Mouse (Mus musculus) neural tube, embryonic 14.5 days (tissue): Measurements from ENCODE around the gene Ascl3. TPM values are rescaled to one million over a fixed set of nuclear protein-coding genes. Genes with fewer than 3 reads are reported as not detected.

Experiments
- ATAC-seq: fragments of 200-750 bp; cut with Nextera tagmentation; 2 replicates; pipeline ENCODE4 v1.8.0; 2017; ENCODE audit warnings: low read depth, mild to moderate bottlenecking, moderate TSS enrichment, moderate library complexity
- H3K27ac ChIP-seq: fragments of 300-500 bp; sonication (generic); 2 replicates; pipeline ENCODE4 v1.5.1; 2014; ENCODE audit warnings: low read depth, mild to moderate bottlenecking, control low read depth, low read length, moderate library complexity, mixed read lengths
- H3K27me3 ChIP-seq: fragments of 300-500 bp; sonication (generic); 2 replicates; pipeline ENCODE4 v1.6.1; 2014; ENCODE audit warnings: low read length; ENCODE audit not compliant: control insufficient read depth, insufficient read depth
- H3K36me3 ChIP-seq: fragments of 300-500 bp; sonication (generic); 2 replicates; pipeline ENCODE4 v1.6.1; 2014; ENCODE audit warnings: low read length, mixed read lengths; ENCODE audit not compliant: control insufficient read depth, insufficient read depth
- H3K4me1 ChIP-seq: fragments of 300-500 bp; sonication (generic); 2 replicates; pipeline ENCODE4 v1.6.1; 2014; ENCODE audit warnings: low read length; ENCODE audit not compliant: control insufficient read depth, insufficient read depth
- H3K4me2 ChIP-seq: fragments of 300-500 bp; sonication (generic); 2 replicates; pipeline ENCODE4 v1.6.1; 2014; ENCODE audit warnings: mild to moderate bottlenecking, low read depth, low read length, control low read depth
- H3K4me3 ChIP-seq: fragments of 300-500 bp; sonication (generic); 2 replicates; pipeline ENCODE4 v1.5.1; 2014; ENCODE audit warnings: low read depth, low read length, control low read depth, mixed read lengths
- H3K9ac ChIP-seq: fragments of 300-500 bp; sonication (generic); replicated peaks from 2 replicates; pipeline ENCODE4 v1.6.1; 2014; ENCODE audit warnings: low read depth, mild to moderate bottlenecking, control low read depth, low read length, mixed read lengths
- H3K9me3 ChIP-seq: fragments of 300-500 bp; sonication (generic); 2 replicates; pipeline ENCODE4 v1.6.1; 2016; ENCODE audit warnings: low read length; ENCODE audit not compliant: control insufficient read depth
- WGBS: fragments of 180-500 bp; shearing (Covaris S2); extraction: QIAGEN DNeasy Blood & Tissue Kit; methylation state at CpG from one replicate; pipeline ENCODE4 v1.1.7; 2014; 5-methylcytosine and 5-hydroxymethylcytosine counted together
- polyA plus RNA-seq: library from polyadenylated mRNA; unstranded; fragments of >200 nt; fragmentation: Nextera tagmentation; extraction: Ambion mirVana; gene quantifications from 2 replicates; pipeline ENCODE4 v1.2.1, GENCODE M21; 2014

The Ascl3 gene
- polyA plus RNA-seq, 1 experiment from 2014 or later, result 0.42 TPM

DNA sequence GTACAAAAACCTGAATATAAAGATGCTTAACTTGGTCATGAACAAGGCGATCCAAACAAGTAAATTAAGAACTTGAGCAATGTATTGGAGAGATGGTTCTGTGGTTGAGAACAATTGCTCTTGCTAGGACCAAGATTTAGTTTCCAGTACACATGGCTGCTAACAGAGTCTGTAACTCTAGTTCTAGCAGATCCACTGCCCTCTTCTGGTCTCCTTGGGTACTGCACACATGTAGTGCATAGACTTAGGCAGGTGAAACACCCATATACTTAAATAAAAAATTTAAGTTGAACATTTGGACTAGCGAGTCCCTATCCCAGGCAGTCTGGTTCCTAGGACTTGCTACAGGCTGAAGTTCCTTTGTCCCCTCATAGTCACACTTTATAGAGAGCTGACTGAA lies 8.9 kb downstream of the Ascl3 start:
- no peaks in the 10 kb centered on the region for H3K4me1 ChIP-seq
- no peak for ATAC-seq
- 99% methylated on average over 2 of the region's 2 CpGs for WGBS
- no peak overlapping the region for H3K27ac ChIP-seq
- no peak overlapping the region for H3K4me3 ChIP-seq
- no peaks in the 10 kb centered on the region for H3K27me3 ChIP-seq
- H3K9me3 ChIP-seq, result no peaks in the 10 kb centered on the region
- H3K9ac ChIP-seq, result no peak overlapping the region
- H3K36me3 ChIP-seq, result no peaks in the 10 kb centered on the region
- no peak overlapping the region for H3K4me2 ChIP-seq

DNA sequence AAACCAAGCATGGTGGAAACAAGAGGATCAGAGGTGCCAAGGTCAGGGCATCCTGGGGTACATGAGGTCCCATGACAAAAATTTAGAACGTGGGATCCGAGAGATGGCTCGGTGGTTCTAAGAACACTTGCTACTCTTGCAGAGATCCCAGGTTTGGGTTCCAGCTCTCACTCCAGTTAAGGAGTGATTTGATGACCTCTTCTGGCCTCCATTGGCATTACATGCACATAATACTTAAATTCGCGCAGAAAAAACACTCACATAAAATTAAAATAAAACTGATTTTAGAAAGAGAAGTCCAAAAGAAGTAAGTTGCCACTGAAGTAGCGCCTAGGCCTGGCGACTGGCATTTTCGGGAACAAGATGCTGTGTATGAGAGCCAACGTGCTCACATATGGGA lies 12.2 kb downstream of the Ascl3 start:
- no peak for ATAC-seq

DNA sequence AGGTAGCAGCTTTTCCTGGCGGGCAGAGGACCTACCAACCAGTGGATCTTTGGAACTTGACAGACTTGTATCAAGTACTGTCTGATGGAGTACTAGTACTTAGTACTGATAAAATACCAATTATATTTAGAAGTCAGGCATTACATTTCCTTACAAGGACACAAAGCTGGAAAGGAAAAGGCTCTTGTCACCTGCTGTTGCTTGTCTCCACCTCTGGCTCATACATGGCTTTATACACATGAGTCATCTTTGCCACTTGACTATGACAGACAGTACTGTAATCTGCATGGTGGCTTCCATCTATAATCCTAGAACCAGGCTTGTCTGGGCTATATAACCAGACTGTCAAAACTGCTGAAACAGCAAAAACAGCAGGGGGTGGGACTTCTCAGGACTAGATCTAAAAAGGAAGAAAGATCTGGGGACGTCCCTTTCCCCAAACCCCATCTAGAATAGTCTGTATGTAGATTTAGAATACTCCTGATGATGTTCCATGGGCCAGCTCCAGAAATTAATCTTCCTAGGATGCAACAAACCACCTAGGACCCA lies 18.0 kb downstream of the Ascl3 start:
- Histone ChIP-seq H3K4me1 (no peaks in the 10 kb centered on the region), H3K27me3 (no peaks in the 10 kb centered on the region), H3K4me2 (no peak overlapping the region), H3K4me3 (no peak overlapping the region), H3K27ac (no peak overlapping the region), H3K9ac (no peak overlapping the region), H3K36me3 (no peaks in the 10 kb centered on the region; the same call in 1 of the 2 replicates), H3K9me3 (no peaks in the 10 kb centered on the region)
- 83% methylated on average over 2 of the region's 2 CpGs for WGBS
- ATAC-seq, result no peak

More for the DNA sequence above, 12.2 kb downstream of the Ascl3 start:
- 76% methylated on average over 9 of the region's 9 CpGs for whole genome bisulfite sequencing
- H3K27ac ChIP-seq, result no peak overlapping the region
- H3K9ac ChIP-seq, result no peak overlapping the region
- no peaks in the 10 kb centered on the region for H3K9me3 ChIP-seq
- no peaks in the 10 kb centered on the region for H3K4me1 ChIP-seq
- no peak overlapping the region for H3K4me3 ChIP-seq
- no peak overlapping the region for H3K4me2 ChIP-seq
- no peaks in the 10 kb centered on the region for H3K36me3 ChIP-seq
- H3K27me3 ChIP-seq, result no peaks in the 10 kb centered on the region

DNA sequence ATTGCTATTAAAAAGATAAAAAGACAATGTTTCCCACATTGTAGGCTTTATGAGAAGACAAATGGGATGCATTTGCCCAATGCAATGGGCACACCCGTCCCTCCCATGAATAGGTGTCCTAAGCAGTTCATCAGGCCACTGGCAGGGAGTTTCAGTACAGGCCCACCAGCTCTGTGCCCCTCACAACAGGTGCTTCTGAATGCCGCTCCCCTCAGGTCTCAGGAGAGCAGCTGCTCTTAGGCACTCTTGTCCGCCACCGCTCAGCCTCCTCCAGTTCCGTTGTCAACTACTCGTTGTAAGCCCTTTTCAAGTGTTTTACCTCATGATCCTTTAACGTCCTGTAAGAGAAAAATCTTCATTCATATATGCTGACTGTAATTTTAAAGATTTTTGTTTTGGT lies 19.3 kb downstream of the Ascl3 start:
- Histone ChIP-seq H3K4me1 (no peaks in the 10 kb centered on the region), H3K27ac (no peak overlapping the region), H3K4me3 (no peak overlapping the region), H3K36me3 (no peaks in the 10 kb centered on the region; the same call in 1 of the 2 replicates), H3K9me3 (no peaks in the 10 kb centered on the region), H3K27me3 (no peaks in the 10 kb centered on the region), H3K4me2 (no peak overlapping the region), H3K9ac (no peak overlapping the region)
- WGBS, result 84% methylated on average over 7 of the region's 7 CpGs
- no peak for ATAC-seq

DNA sequence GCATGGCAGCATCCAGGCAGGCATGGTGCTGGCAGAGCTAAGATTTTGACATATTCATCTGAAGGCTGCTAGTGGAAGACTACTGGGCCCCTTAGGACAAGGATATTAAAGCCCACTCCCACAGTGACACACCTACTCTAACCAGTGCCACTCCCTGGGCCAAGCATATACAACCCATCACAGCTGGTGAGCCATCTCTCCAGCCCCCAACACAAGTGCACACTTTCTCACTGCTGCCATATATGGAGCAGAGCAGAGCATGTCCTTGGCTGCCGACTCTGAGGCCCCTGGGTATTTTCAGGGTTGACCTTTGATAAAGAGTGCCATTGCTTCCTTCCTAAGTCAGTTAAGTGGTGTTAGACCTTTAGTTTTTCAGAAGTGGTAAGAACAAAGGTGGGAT lies 21.5 kb downstream of the Ascl3 start:
- Histone ChIP-seq H3K4me1 (no peaks in the 10 kb centered on the region), H3K4me2 (no peak overlapping the region), H3K27me3 (no peaks in the 10 kb centered on the region), H3K9ac (no peak overlapping the region), H3K36me3 (no peaks in the 10 kb centered on the region; the same call in 1 of the 2 replicates), H3K27ac (no peak overlapping the region), H3K9me3 (no peaks in the 10 kb centered on the region), H3K4me3 (no peak overlapping the region)
- ATAC-seq, result no peak
- 76% methylated on average over 1 of the region's 1 CpGs for whole genome bisulfite sequencing

DNA sequence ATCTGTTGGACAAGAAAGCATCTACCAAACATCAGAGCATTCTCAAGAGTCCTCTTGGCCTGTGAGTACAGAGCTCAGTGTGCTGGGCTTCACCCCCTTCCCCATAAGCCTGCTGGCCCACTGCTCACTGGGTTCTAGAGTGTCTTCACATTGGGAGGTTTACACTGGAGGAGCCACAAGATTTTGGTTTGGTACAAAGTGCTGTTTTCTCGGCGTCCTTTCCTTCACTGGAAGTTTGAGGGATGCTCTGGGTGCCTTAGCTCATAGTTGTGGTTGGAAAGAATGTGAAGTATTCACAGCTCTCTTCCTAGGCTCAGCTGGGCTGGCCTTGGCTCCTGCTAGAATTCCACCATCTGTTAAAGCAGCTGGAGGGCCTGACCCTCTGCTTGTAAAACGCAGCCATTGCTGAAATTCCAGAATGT lies 22.6 kb downstream of the Ascl3 start:
- Histone ChIP-seq H3K4me2 (no peak overlapping the region), H3K4me3 (no peak overlapping the region), H3K9me3 (no peaks in the 10 kb centered on the region), H3K9ac (no peak overlapping the region), H3K27ac (no peak overlapping the region), H3K36me3 (no peaks in the 10 kb centered on the region; the same call in 1 of the 2 replicates), H3K27me3 (no peaks in the 10 kb centered on the region), H3K4me1 (no peaks in the 10 kb centered on the region)
- no peak for ATAC-seq
- 72% methylated on average over 3 of the region's 3 CpGs for WGBS

DNA sequence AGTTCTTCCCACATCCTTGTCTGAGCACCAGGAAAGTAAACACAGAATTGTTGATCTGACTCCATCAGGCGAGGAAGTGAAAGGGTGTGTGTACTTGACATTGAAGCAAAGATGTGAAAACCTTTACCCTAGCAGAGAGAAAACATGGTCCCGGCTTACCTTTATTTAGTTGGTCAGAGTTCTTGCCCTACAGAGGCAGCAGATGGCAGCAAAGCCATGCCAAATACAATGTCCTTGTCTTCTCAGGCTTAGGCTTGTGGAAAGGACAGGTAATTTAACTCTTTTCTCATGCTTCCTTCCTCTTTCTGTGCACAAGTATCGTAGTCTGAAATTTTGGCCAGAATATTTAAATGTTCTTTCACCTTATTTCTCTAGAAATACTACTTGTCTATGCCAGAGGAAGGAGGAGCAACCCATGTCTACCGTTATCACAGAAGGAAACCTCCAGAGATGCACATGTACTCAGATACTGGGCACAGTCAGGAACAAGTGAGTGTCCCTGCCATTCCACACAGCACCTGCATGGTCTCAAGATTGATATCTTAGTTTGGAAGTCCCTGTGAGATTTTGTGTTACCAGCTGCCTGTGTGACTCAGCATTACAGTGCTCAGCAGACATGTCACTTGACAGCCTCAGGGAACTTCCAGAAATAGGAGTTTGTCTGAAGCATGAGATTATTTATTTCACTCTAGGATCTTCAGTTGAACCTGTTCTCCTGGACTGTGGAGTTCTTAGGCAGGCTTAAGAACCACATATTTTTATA lies 24.3 kb downstream of the Ascl3 start:
- H3K4me1 ChIP-seq, result no peaks in the 10 kb centered on the region
- no peak overlapping the region for H3K4me2 ChIP-seq
- no peaks in the 10 kb centered on the region for H3K9me3 ChIP-seq
- H3K36me3 ChIP-seq, result no peaks in the 10 kb centered on the region
- H3K27me3 ChIP-seq, result no peaks in the 10 kb centered on the region
- H3K4me3 ChIP-seq, result no peak overlapping the region
- H3K9ac ChIP-seq, result no peak overlapping the region
- no peak for ATAC-seq
- 59% methylated on average over 4 of the region's 4 CpGs for WGBS
- no peak overlapping the region for H3K27ac ChIP-seq

DNA sequence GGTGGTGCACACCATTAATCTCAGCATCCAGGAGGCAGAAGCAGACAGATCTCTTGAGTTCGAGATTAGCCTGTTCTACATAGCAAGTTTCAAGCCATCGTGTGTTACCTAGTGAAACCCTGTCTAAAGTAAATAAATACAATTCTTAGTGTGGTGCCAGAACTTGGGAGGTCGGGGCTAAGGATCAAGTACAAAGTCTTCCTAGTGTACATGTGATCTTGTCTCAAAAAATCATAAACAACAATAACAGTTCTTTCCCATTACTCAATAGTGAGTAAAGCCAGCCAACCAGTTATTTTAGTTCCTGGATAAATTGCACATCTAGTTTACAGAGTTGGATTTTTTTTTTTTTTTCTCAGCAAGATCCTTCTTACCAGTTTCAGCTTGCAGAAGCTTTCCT lies 27.1 kb downstream of the Ascl3 start:
- no peaks in the 10 kb centered on the region for H3K4me1 ChIP-seq
- no peaks in the 10 kb centered on the region for H3K36me3 ChIP-seq
- H3K4me2 ChIP-seq, result peak overlapping the region; percentile 62
- peak overlapping the region; percentile 67 for H3K4me3 ChIP-seq
- H3K27ac ChIP-seq, result no peak overlapping the region
- H3K9me3 ChIP-seq, result no peaks in the 10 kb centered on the region
- 65% methylated on average over 3 of the region's 3 CpGs for WGBS
- no peaks in the 10 kb centered on the region for H3K27me3 ChIP-seq
- no peak overlapping the region for H3K9ac ChIP-seq
- ATAC-seq, result no peak

DNA sequence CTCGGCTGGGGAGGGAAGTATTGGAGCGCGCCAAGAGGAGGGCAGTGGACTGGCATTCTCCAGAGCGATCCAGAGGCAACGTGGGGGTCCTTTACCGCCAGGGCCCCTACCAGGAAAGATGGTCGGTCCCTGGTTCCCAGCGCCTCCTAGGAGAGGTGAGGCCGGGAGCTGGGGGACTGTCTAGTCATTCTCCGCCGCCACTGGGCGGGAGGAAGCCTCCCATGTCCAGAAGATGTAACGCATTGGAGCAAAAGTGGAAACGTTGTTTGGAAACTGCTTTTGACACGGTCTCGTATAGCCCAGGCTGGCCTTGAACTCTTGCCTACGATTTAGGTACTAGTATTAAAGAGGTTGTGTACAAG lies 27.5 kb downstream of the Ascl3 start:
- no peaks in the 10 kb centered on the region for H3K9me3 ChIP-seq
- no peak; the same call in 1 of the 2 replicates for ATAC-seq
- H3K4me3 ChIP-seq, result peak overlapping the region; percentile 67
- peak overlapping the region; percentile 35 for H3K9ac ChIP-seq
- H3K36me3 ChIP-seq, result no peaks in the 10 kb centered on the region
- no peaks in the 10 kb centered on the region for H3K27me3 ChIP-seq
- H3K27ac ChIP-seq, result no peak overlapping the region
- WGBS, result 2% methylated on average over 17 of the region's 17 CpGs
- H3K4me1 ChIP-seq, result no peaks in the 10 kb centered on the region
- peak overlapping the region; percentile 62 for H3K4me2 ChIP-seq
